Mouse (Mus musculus): Measurements from ENCODE around the gene Cnksr1. TPM values are rescaled to one million over a fixed set of nuclear protein-coding genes. Genes with fewer than 3 reads are reported as not detected.

Gene Cnksr1
- polyA plus RNA-seq, 1 experiment from 2014 or later, result not detected

GRCm38 (mm10) chr4:134265860-134266585, 27.8 kb upstream of the Cnksr1 start:
- ATAC-seq (replicated peaks), result no peak
- Histone ChIP-seq H3K27me3 (replicated peaks) (no peaks in the 10 kb centered on the region), H3K9me3 (no peaks in the 10 kb centered on the region), H3K4me1 (no peaks in the 10 kb centered on the region), H3K27ac (no peak overlapping the region), H3K4me3 (no peak overlapping the region), H3K9ac (no peak overlapping the region), H3K36me3 (replicated peaks) (no peaks in the 10 kb centered on the region), H3K4me2 (no peak overlapping the region)
- 71% methylated on average over 9 of the region's 9 CpGs for WGBS

DNA sequence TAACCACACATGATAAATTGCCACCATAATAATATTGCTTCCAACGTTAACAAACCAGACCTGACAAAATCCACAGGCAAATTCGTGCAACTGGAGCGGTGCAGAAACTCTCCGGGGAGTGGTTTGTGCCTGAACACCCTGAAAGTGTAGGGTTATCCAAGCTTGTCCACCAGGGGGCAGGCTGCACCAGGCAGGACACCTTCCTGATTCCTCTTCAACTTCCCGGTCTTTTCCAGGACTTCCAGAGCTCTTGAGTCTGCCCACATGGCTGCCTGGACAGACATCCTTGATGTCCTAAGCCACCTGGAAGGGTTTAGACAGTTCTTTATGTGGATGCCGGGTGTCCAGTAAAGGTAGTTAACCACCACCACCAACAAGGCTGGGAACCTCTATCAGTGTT, 25.0 kb upstream of the Cnksr1 start:
- Histone ChIP-seq H3K9me3 (no peaks in the 10 kb centered on the region), H3K36me3 (replicated peaks) (no peaks in the 10 kb centered on the region), H3K27ac (no peak overlapping the region), H3K9ac (no peak overlapping the region), H3K27me3 (replicated peaks) (no peaks in the 10 kb centered on the region), H3K4me2 (no peak overlapping the region), H3K4me3 (no peak overlapping the region), H3K4me1 (no peaks in the 10 kb centered on the region)
- ATAC-seq (replicated peaks), result no peak
- WGBS, result 41% methylated on average over 6 of the region's 6 CpGs

GRCm38 (mm10) chr4:134258354-134258753, 20.2 kb upstream of the Cnksr1 start:
- WGBS, result 60% methylated on average over 11 of the region's 11 CpGs

DNA sequence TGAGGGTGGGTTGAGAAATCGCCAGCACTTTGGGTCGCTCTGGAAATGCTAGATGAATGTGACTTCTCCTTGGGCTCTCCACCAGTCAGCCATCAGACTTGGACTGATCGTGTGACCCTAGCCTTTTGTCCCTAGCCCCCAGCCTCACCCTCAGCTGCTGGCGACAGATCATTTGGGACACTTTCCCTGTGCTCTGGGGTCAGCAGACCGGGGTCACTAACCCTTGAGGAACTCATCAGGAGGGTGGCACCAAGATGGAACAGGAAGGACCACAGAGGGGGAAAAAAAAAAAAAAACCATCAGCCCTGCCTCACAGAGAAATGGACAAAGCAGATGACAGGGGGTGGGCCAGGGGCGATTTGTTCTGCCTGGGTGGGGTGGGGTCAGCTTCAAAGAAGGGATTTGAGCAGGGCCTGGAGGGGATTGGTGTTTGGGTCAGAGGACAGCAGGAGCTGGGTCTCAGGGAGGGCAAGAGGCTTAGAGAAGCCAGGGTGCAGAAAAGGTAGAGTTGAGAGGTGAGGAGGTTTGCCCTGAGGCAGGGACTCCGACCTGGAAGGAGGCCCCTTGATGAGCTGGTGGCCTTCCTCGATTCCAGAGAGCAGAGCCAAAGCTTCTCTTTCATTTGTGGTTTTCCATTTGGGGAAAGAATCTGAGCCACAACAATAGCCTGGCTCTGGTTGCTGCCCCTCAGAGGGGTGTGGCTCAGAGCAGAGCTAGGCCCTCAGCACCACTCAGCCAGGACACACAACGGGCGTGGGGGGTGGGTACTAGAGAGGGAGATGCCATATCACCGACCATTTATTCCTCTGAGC, 19.2 kb upstream of the Cnksr1 start:
- ATAC-seq (replicated peaks), result no peak
- Histone ChIP-seq H3K9me3 (no peaks in the 10 kb centered on the region), H3K4me3 (no peak overlapping the region), H3K27me3 (replicated peaks) (peaks cover 35% of the 10 kb centered on the region), H3K36me3 (replicated peaks) (no peaks in the 10 kb centered on the region), H3K9ac (no peak overlapping the region), H3K4me2 (no peak overlapping the region), H3K27ac (no peak overlapping the region), H3K4me1 (peaks cover 13% of the 10 kb centered on the region; the same call in 1 of the 2 replicates)
- WGBS, result 13% methylated on average over 11 of the region's 11 CpGs

More at GRCm38 (mm10) chr4:134258354-134258753, 20.2 kb upstream of the Cnksr1 start:
- Histone ChIP-seq H3K4me2 (no peak overlapping the region), H3K9ac (no peak overlapping the region), H3K9me3 (no peaks in the 10 kb centered on the region), H3K27ac (no peak overlapping the region), H3K4me3 (no peak overlapping the region), H3K4me1 (peaks cover 9% of the 10 kb centered on the region; the same call in 1 of the 2 replicates), H3K36me3 (replicated peaks) (no peaks in the 10 kb centered on the region), H3K27me3 (replicated peaks) (peaks cover 26% of the 10 kb centered on the region)
- ATAC-seq (replicated peaks), result no peak

DNA sequence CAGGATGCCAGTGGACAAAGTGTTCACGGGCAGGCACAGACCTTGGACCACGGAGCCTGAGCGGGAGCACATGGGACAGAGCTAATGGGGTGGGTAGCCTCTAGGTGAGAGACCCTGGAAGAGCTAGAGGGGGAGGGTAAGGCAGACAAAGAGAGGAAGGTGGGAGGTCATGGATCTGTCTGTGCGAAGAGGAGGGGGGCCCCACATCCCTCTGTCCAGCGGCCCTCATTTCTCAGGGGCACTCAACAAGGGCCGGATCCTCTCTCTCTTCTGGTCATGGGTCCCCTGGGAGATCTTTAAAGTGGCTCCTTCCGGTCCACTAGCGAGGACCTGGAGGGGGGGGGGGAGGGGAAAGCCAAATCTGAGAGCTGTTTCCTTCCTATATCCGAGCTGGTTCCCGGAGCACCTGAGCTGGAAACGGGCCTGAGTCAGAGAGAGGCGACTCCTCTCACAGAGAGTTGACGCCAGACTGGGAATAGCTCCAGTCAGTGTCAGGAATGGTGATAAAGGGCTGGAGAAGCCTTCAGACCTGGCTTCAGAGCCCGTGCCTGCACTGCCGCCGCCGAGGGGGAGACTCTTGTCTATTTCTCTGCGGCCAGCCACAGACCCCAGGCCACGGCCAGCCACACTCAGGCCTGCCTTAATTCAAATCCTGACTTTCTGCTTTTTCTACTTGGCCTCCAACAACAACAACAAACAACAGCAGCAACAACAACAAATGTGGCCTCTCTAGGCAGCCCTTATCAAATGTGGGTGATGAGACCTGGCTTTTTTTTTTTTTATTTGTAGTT, 18.4 kb upstream of the Cnksr1 start:
- Histone ChIP-seq H3K4me1 (peaks cover 22% of the 10 kb centered on the region), H3K27ac (no peak overlapping the region), H3K4me2 (no peak overlapping the region), H3K9ac (no peak overlapping the region), H3K9me3 (no peaks in the 10 kb centered on the region), H3K4me3 (no peak overlapping the region), H3K36me3 (replicated peaks) (no peaks in the 10 kb centered on the region), H3K27me3 (replicated peaks) (peaks cover 42% of the 10 kb centered on the region)
- 12% methylated on average over 19 of the region's 19 CpGs for WGBS
- ATAC-seq (replicated peaks), result no peak

DNA sequence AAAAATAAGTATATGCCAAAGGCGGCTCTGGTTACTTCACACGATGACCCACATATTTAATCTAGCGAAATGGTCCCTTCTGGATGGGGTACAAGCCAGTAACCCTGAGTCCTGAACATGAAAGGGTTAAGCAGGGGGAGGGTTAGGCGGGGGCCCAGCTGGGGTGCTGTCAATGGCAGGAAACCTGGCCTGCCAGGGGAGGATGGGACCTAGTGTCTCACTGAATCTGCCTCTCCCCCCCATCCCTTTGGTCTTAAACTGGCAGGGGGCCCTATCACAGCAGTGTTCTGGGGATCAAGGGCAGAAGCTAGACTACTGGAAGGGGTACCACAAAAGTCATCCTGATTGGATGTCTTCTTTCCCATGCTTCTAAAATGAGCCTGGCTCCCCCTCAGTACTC, 17.7 kb upstream of the Cnksr1 start:
- peaks cover 28% of the 10 kb centered on the region for H3K4me1 ChIP-seq
- peaks cover 45% of the 10 kb centered on the region for H3K27me3 ChIP-seq (replicated peaks)
- H3K27ac ChIP-seq, result no peak overlapping the region
- WGBS, result 22% methylated on average over 4 of the region's 4 CpGs
- no peak overlapping the region for H3K4me2 ChIP-seq
- H3K9ac ChIP-seq, result no peak overlapping the region
- no peaks in the 10 kb centered on the region for H3K36me3 ChIP-seq (replicated peaks)
- no peaks in the 10 kb centered on the region for H3K9me3 ChIP-seq
- no peak overlapping the region for H3K4me3 ChIP-seq
- no peak for ATAC-seq (replicated peaks)

- no peak overlapping the region for H3K27ac ChIP-seq
- H3K9me3 ChIP-seq, result no peaks in the 10 kb centered on the region
- peaks cover 55% of the 10 kb centered on the region for H3K27me3 ChIP-seq (replicated peaks)
- ATAC-seq (replicated peaks), result no peak
- no peaks in the 10 kb centered on the region for H3K36me3 ChIP-seq (replicated peaks)
- no peak overlapping the region for H3K4me2 ChIP-seq
- no peak overlapping the region for H3K9ac ChIP-seq
- WGBS, result 22% methylated on average over 3 of the region's 3 CpGs
- no peak overlapping the region for H3K4me3 ChIP-seq
- peaks cover 38% of the 10 kb centered on the region for H3K4me1 ChIP-seq
Observed at GRCm38 (mm10) chr4:134254835-134255234, 16.6 kb upstream of the Cnksr1 start.

DNA sequence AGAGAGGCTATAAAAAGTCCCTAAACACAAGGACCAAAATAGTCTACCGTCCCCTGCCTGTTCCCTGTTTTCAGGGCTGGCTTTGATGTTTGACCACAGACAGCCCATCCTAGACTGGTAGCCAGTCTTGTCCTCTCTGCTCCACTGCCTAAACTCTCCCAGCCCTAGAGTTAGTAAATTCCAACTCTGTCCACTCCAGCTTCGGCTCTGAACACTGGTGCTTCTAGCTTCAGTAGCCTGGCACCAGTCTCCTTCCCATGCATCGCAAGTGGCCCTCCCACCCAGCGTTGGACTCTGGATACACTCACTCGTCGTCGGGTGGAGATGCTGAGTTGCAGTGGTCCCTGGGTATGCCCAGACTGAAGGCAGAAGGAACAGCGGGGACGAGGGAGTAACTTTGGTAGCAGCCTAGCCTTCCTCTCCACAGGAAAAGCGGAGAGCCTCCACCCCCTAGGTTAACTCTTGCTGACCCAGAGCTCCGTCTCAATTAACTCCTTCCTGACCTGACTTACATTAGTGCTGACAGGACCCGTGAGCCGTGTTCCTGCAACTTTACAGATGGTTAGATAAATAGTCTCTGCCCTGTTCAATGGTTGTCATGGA, 15.6 kb upstream of the Cnksr1 start, which contains the start of gene Grrp1:
Gene Grrp1 (minus strand): TSS at position 385 of the 603 bp plus-strand sequence.
- peak within 1 kb of the TSS; percentile 60 for H3K4me3 ChIP-seq
- no peaks in the 10 kb centered on the region for H3K36me3 ChIP-seq (replicated peaks)
- no peak for ATAC-seq (replicated peaks)
- H3K27me3 ChIP-seq (replicated peaks), result peaks cover 57% of the 10 kb centered on the region
- no peak within 1 kb of the TSS for H3K27ac ChIP-seq
- H3K4me1 ChIP-seq, result peaks cover 47% of the 10 kb centered on the region
- no peaks in the 10 kb centered on the region for H3K9me3 ChIP-seq
- no peak within 1 kb of the TSS for H3K9ac ChIP-seq
- peak within 1 kb of the TSS; percentile 14 for H3K4me2 ChIP-seq
- under 1% methylated on average over 13 of the region's 13 CpGs for WGBS

DNA sequence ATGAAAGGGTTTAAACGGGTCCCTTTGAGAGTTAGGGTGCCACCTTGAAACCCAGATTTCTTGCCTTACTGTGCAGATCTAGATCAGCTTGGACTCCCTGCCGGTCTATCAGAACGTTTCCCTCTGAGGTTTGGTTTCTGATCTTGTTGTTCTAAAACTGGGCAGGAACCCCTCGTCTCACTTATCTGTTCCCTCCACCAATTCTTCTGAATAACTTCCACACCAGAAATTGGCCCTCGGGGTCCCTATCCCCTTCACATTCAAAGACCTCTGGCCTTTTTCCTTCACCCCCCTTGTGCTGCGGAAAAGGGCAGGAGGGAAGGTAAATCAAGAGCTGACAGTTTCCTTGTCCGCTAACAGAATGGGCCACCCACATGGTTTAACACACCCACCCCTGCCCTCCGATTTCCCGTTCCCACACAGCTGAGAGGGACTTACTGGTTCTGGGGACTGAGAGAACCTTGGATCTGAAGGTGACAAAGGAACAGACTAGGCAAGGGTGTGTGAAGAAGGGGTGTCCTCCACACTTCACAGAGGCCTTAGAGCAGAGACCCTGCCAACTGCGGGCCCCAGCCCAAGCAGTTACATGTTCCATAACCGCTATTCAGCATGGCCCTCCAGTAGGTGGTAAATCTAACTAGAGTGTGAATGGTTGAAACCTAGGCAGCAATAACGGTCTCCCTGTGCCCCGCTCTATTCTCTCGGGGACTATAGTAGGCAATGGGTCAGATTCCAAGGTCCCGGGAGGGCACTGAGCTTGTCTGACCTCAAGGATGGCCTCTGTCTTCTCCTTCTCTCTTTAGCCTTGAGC, 14.9 kb upstream of the Cnksr1 start:
- H3K9me3 ChIP-seq, result no peaks in the 10 kb centered on the region
- peaks cover 63% of the 10 kb centered on the region for H3K27me3 ChIP-seq (replicated peaks)
- H3K4me1 ChIP-seq, result peaks cover 47% of the 10 kb centered on the region
- peak overlapping the region; percentile 60 for H3K4me3 ChIP-seq
- ATAC-seq (replicated peaks), result no peak
- H3K4me2 ChIP-seq, result peak overlapping the region; percentile 76; the same call in 1 of the 2 replicates
- no peaks in the 10 kb centered on the region for H3K36me3 ChIP-seq (replicated peaks)
- H3K9ac ChIP-seq, result no peak overlapping the region
- WGBS, result 11% methylated on average over 15 of the region's 15 CpGs
- H3K27ac ChIP-seq, result no peak overlapping the region

DNA sequence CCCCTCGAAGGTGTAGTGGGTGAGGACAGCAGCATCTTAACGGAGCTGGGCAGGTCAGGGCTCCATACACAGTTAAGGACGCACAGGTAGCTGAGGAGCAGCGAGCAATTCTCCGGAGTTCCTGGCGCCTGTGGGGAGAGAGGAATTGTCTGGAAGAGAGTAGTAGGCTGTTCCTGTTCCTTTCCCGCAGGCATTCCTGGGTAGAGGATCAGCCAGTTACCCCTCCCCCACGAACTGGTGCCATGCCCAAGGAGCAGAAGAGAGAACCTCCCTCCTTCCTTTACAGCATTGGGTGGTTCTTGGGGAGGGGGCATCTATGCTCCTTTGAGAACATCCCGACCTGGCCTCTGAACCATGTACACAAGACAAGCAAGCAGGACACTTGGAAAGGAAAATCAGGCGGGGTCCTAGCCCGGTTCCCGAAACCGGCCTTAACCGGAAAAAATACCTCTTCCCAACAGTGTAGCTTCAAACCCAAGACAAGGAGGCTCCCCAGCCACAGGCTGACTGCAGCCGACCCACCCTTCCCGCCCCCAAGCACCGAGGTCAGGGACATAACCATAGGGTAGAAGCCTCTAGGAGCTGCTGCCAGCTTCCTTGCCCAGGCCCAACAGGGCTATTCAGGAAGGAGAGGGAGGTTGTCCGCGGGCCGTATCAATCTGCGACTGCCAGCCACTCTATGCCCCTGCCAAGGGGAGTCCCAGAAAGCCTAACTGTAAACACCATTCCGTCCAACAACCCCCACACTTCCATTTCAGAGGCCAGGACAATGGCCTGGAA, 14.1 kb upstream of the Cnksr1 start:
- Histone ChIP-seq H3K4me1 (peaks cover 47% of the 10 kb centered on the region), H3K9ac (peak overlapping the region; percentile 72), H3K9me3 (no peaks in the 10 kb centered on the region), H3K27me3 (replicated peaks) (peaks cover 71% of the 10 kb centered on the region), H3K4me2 (peak overlapping the region; percentile 76), H3K4me3 (peak overlapping the region; percentile 60), H3K27ac (peak overlapping the region; percentile 81), H3K36me3 (replicated peaks) (no peaks in the 10 kb centered on the region)
- WGBS, result 7% methylated on average over 22 of the region's 22 CpGs
- no peak for ATAC-seq (replicated peaks)

Data from midbrain, embryonic 15.5 days (tissue).